Mouse (Mus musculus): ENCODE measurements around the gene Gata1. TPM values are rescaled to one million over a fixed set of nuclear protein-coding genes. Genes with fewer than 3 reads are reported as not detected.
A peak's percentile ranks its signal among the peaks of the same experiment; 100 is the strongest.

The Gata1 gene
- polyA plus RNA-seq, 1 experiment from 2014 or later, result 4.9 TPM

- DNase-seq (ENCODE audit: low spot score), result peak; percentile 23
- peak within 1 kb of the TSS; percentile 47 for H3K4me2 ChIP-seq (replicated peaks; ENCODE audit: low read depth, low read length)
- peak; percentile 99 for ATAC-seq (ENCODE audit: low FRiP score)
- no peaks in the 10 kb centered on the region for H3K4me1 ChIP-seq (replicated peaks; ENCODE audit: control insufficient read depth, insufficient read depth, low read length)
- peak within 1 kb of the TSS; percentile 47 for H3K4me3 ChIP-seq (ENCODE audit: low read depth, low read length)
- no peaks in the 10 kb centered on the region for H3K27me3 ChIP-seq (ENCODE audit: control insufficient read depth, insufficient read depth, low read length)
- H3K9ac ChIP-seq (ENCODE audit: low read depth, low read length), result peak within 1 kb of the TSS; percentile 42
- H3K27ac ChIP-seq (ENCODE audit: low read depth, low read length), result peak within 1 kb of the TSS; percentile 51; the same call in 1 of the 2 replicates
- H3K36me3 ChIP-seq (ENCODE audit: control insufficient read depth, insufficient read depth, low read length), result no peaks in the 10 kb centered on the region
- WGBS, result 16% methylated on average over 35 of the region's 37 CpGs
- H3K9me3 ChIP-seq (ENCODE audit: control insufficient read depth, low read length), result no peaks in the 10 kb centered on the region
Observed at GRCm38 (mm10) chrX:7947108-7947899, 30.6 kb downstream of the Gata1 start, which contains the start of gene Hdac6. Gene Hdac6, minus strand, starts transcription at chrX:7947889.

- DNase-seq (ENCODE audit: low spot score), result no peak
Observed at GRCm38 (mm10) chrX:7945618-7946017, 32.3 kb downstream of the Gata1 start.

GRCm38 (mm10) chrX:7937667-7938066 is 40.2 kb downstream of the Gata1 start:
- ATAC-seq (ENCODE audit: low FRiP score) (no peak), DNase-seq (ENCODE audit: low spot score) (no peak)
- Histone ChIP-seq H3K27ac (ENCODE audit: low read depth, low read length) (no peak overlapping the region), H3K9ac (ENCODE audit: low read depth, low read length) (no peak overlapping the region), H3K27me3 (ENCODE audit: control insufficient read depth, insufficient read depth, low read length) (no peaks in the 10 kb centered on the region), H3K4me2 (replicated peaks; ENCODE audit: low read depth, low read length) (no peak overlapping the region), H3K4me1 (replicated peaks; ENCODE audit: control insufficient read depth, insufficient read depth, low read length) (no peaks in the 10 kb centered on the region), H3K36me3 (ENCODE audit: control insufficient read depth, insufficient read depth, low read length) (no peaks in the 10 kb centered on the region), H3K4me3 (ENCODE audit: low read depth, low read length) (no peak overlapping the region), H3K9me3 (ENCODE audit: control insufficient read depth, low read length) (no peaks in the 10 kb centered on the region)
- WGBS, result 86% methylated on average over 6 of the region's 6 CpGs

More at GRCm38 (mm10) chrX:7945618-7946017, 32.3 kb downstream of the Gata1 start:
- ATAC-seq (ENCODE audit: low FRiP score), result no peak
- Histone ChIP-seq H3K4me3 (ENCODE audit: low read depth, low read length) (no peak overlapping the region), H3K4me1 (replicated peaks; ENCODE audit: control insufficient read depth, insufficient read depth, low read length) (no peaks in the 10 kb centered on the region), H3K9me3 (ENCODE audit: control insufficient read depth, low read length) (no peaks in the 10 kb centered on the region), H3K4me2 (replicated peaks; ENCODE audit: low read depth, low read length) (no peak overlapping the region), H3K27me3 (ENCODE audit: control insufficient read depth, insufficient read depth, low read length) (no peaks in the 10 kb centered on the region), H3K36me3 (ENCODE audit: control insufficient read depth, insufficient read depth, low read length) (no peaks in the 10 kb centered on the region), H3K9ac (ENCODE audit: low read depth, low read length) (no peak overlapping the region), H3K27ac (ENCODE audit: low read depth, low read length) (no peak overlapping the region)
- 63% methylated on average over 8 of the region's 8 CpGs for WGBS

DNA sequence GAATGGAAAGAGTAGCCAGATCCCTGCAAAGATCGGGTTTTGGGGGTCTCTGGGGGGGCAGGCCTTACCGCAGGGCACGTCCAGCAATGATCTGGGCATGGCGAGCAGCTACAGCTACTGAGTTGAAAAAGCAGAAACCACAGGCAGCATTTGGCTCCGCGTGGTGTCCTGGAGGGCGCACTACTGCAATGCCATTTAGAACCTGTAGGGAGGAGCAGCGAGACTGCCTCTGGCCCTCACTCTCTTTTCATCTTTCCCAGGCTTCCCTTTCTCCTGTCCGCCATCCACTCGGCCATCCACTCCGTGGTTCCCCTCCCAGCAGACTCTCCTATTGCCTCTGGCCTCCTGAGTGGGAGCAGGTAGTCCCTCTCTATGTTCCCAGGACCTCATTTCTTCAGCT is 41.0 kb downstream of the Gata1 start:
- ATAC-seq (ENCODE audit: low FRiP score) (no peak), DNase-seq (ENCODE audit: low spot score) (no peak)
- Histone ChIP-seq H3K4me3 (ENCODE audit: low read depth, low read length) (no peak overlapping the region), H3K9me3 (ENCODE audit: control insufficient read depth, low read length) (no peaks in the 10 kb centered on the region), H3K9ac (ENCODE audit: low read depth, low read length) (no peak overlapping the region), H3K36me3 (ENCODE audit: control insufficient read depth, insufficient read depth, low read length) (no peaks in the 10 kb centered on the region), H3K27ac (ENCODE audit: low read depth, low read length) (no peak overlapping the region), H3K4me2 (replicated peaks; ENCODE audit: low read depth, low read length) (no peak overlapping the region), H3K4me1 (replicated peaks; ENCODE audit: control insufficient read depth, insufficient read depth, low read length) (no peaks in the 10 kb centered on the region), H3K27me3 (ENCODE audit: control insufficient read depth, insufficient read depth, low read length) (no peaks in the 10 kb centered on the region)
- 47% methylated on average over 11 of the region's 11 CpGs for whole genome bisulfite sequencing

DNA sequence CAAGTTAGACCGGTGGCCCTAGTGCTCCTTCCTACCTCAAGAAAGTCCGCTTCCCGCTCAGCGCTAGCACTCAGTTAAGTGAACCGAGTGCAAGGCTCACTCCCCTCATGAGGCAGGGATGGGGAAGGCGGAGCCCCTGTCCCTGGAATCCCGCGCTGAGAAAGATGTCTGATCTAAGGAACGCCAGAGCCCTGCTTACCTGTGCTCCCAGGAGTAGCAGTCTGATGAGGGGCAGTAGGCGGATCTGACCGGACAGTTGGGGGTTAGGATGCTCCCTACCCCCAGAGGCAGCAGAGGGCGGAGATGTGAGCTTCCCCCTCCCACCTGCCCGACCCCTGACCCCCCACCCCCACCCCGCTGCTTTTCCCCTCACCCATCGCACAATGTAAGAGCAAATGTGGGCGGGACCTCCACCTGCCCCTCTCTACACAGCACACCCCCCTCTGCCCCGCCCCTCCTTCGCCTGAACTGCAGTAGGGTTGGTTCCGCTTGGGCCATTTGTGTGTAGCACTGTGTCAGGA is 49.5 kb downstream of the Gata1 start, which contains the start of gene Eras:
Gene Eras, minus strand, starts transcription at position 338 of the 521 bp plus-strand sequence.
- Histone ChIP-seq H3K4me3 (ENCODE audit: low read depth, low read length) (no peak within 1 kb of the TSS), H3K9me3 (ENCODE audit: control insufficient read depth, low read length) (0 out of 2 replicates have a peak, but pooled peaks cover 2% of the 10 kb centered on the region), H3K4me1 (replicated peaks; ENCODE audit: control insufficient read depth, insufficient read depth, low read length) (no peaks in the 10 kb centered on the region), H3K4me2 (replicated peaks; ENCODE audit: low read depth, low read length) (no peak within 1 kb of the TSS), H3K27me3 (ENCODE audit: control insufficient read depth, insufficient read depth, low read length) (peaks cover 23% of the 10 kb centered on the region; the same call in 1 of the 2 replicates), H3K27ac (ENCODE audit: low read depth, low read length) (no peak within 1 kb of the TSS), H3K36me3 (ENCODE audit: control insufficient read depth, insufficient read depth, low read length) (no peaks in the 10 kb centered on the region), H3K9ac (ENCODE audit: low read depth, low read length) (no peak within 1 kb of the TSS)
- WGBS, result 24% methylated on average over 17 of the region's 19 CpGs
- ATAC-seq (ENCODE audit: low FRiP score) (0 out of 2 replicates have a peak, but pooled peaks have one; percentile 40), DNase-seq (ENCODE audit: low spot score) (no peak)

- no peak overlapping the region for H3K4me2 ChIP-seq (replicated peaks; ENCODE audit: low read depth, low read length)
- H3K9me3 ChIP-seq (ENCODE audit: control insufficient read depth, low read length), result 0 out of 2 replicates have a peak, but pooled peaks cover 2% of the 10 kb centered on the region
- ATAC-seq (ENCODE audit: low FRiP score) (no peak), DNase-seq (ENCODE audit: low spot score) (no peak)
- 15% methylated on average over 10 of the region's 10 CpGs for WGBS
- no peak overlapping the region for H3K9ac ChIP-seq (ENCODE audit: low read depth, low read length)
- no peaks in the 10 kb centered on the region for H3K36me3 ChIP-seq (ENCODE audit: control insufficient read depth, insufficient read depth, low read length)
- no peak overlapping the region for H3K27ac ChIP-seq (ENCODE audit: low read depth, low read length)
- H3K4me3 ChIP-seq (ENCODE audit: low read depth, low read length), result no peak overlapping the region
- peaks cover 33% of the 10 kb centered on the region; the same call in 1 of the 2 replicates for H3K27me3 ChIP-seq (ENCODE audit: control insufficient read depth, insufficient read depth, low read length)
- H3K4me1 ChIP-seq (replicated peaks; ENCODE audit: control insufficient read depth, insufficient read depth, low read length), result no peaks in the 10 kb centered on the region
Observed at GRCm38 (mm10) chrX:7927116-7927515, 50.8 kb downstream of the Gata1 start.

DNA sequence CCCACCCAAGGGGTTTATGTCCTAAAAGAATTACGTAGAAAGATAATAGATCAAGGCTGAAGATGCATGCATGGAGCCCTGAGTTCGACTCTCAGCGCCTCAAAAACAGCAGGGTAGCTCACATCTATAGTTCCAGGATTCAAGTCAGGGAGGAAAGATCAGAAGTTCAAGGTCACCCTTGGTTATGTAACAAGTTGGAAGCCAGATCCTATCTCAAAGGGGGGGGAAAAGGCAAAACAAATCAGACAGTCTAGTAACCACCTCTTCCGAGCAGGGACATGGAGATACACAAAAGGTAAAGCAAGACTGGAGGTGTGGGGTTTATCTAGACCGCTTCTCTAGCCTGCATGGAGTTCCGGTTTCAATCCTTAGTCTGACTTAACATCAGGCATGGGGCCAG is 51.6 kb downstream of the Gata1 start:
- H3K27me3 ChIP-seq (ENCODE audit: control insufficient read depth, insufficient read depth, low read length), result peaks cover 33% of the 10 kb centered on the region; the same call in 1 of the 2 replicates
- ATAC-seq (ENCODE audit: low FRiP score), result no peak
- WGBS, result 78% methylated on average over 6 of the region's 6 CpGs

DNA sequence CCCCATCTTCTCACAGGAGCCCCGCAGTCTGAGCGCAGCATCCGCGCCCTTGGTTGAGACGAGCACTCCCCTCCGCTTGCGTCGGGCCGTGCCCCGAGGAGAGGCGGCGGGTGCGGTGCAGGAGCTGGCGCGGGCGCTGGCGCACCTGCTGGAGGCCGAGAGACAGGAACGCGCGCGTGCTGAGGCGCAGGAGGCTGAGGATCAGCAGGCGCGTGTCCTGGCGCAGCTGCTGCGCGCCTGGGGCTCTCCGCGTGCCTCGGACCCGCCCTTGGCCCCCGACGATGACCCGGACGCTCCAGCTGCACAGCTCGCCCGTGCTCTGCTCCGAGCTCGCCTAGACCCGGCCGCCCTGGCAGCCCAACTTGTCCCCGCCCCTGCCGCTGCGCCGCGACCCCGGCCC is 55.8 kb downstream of the Gata1 start:
- Histone ChIP-seq H3K4me3 (ENCODE audit: low read depth, low read length) (peak overlapping the region; percentile 28), H3K4me1 (replicated peaks; ENCODE audit: control insufficient read depth, insufficient read depth, low read length) (no peaks in the 10 kb centered on the region), H3K36me3 (ENCODE audit: control insufficient read depth, insufficient read depth, low read length) (no peaks in the 10 kb centered on the region), H3K9me3 (ENCODE audit: control insufficient read depth, low read length) (no peaks in the 10 kb centered on the region), H3K9ac (ENCODE audit: low read depth, low read length) (peak overlapping the region; percentile 33; the same call in 1 of the 2 replicates), H3K27ac (ENCODE audit: low read depth, low read length) (no peak overlapping the region), H3K4me2 (replicated peaks; ENCODE audit: low read depth, low read length) (peak overlapping the region; percentile 38), H3K27me3 (ENCODE audit: control insufficient read depth, insufficient read depth, low read length) (peaks cover 28% of the 10 kb centered on the region; the same call in 1 of the 2 replicates)
- 6% methylated on average over 41 of the region's 48 CpGs for WGBS
- DNase-seq (ENCODE audit: low spot score) (peak; percentile 44), ATAC-seq (ENCODE audit: low FRiP score) (peak; percentile 25; the same call in 1 of the 2 replicates)

More for the DNA sequence above, 51.6 kb downstream of the Gata1 start:
- Histone ChIP-seq H3K27ac (ENCODE audit: low read depth, low read length) (no peak overlapping the region), H3K4me3 (ENCODE audit: low read depth, low read length) (no peak overlapping the region), H3K9me3 (ENCODE audit: control insufficient read depth, low read length) (0 out of 2 replicates have a peak, but pooled peaks cover 2% of the 10 kb centered on the region), H3K4me1 (replicated peaks; ENCODE audit: control insufficient read depth, insufficient read depth, low read length) (no peaks in the 10 kb centered on the region), H3K36me3 (ENCODE audit: control insufficient read depth, insufficient read depth, low read length) (no peaks in the 10 kb centered on the region), H3K9ac (ENCODE audit: low read depth, low read length) (no peak overlapping the region), H3K4me2 (replicated peaks; ENCODE audit: low read depth, low read length) (no peak overlapping the region)
- DNase-seq (ENCODE audit: low spot score), result no peak
